Mouse (Mus musculus) ES-Bruce4 (cell line): ENCODE measurements around the gene Slc9a9. TPM values are rescaled to one million over a fixed set of nuclear protein-coding genes. Genes with fewer than 3 reads are reported as not detected.

Experiments used
- H3K27ac ChIP-seq: 2 replicates; pipeline ENCODE4 v1.5.1; 2012; ENCODE audit warnings: low read length, inconsistent platforms; ENCODE audit not compliant: insufficient read depth
- H3K27me3 ChIP-seq: 2 replicates; pipeline ENCODE4 v1.6.1; 2012; ENCODE audit warnings: mild to moderate bottlenecking, low read length, inconsistent platforms; ENCODE audit not compliant: control insufficient read depth, poor library complexity, insufficient read depth, severe bottlenecking
- H3K36me3 ChIP-seq: 2 replicates; pipeline ENCODE4 v1.6.1; 2012; ENCODE audit warnings: inconsistent platforms, mild to moderate bottlenecking, low read length, moderate library complexity; ENCODE audit not compliant: control insufficient read depth, poor library complexity, insufficient read depth, severe bottlenecking
- H3K4me1 ChIP-seq: one replicate; pipeline ENCODE4 v1.8.1; 2011; ENCODE audit warnings: low read length; ENCODE audit not compliant: control insufficient read depth, insufficient read depth
- H3K4me3 ChIP-seq: 2 replicates; pipeline ENCODE4 v1.5.1; 2011; ENCODE audit warnings: low read depth, mild to moderate bottlenecking, low read length
- H3K9ac ChIP-seq: 2 replicates; pipeline ENCODE4 v1.6.1; 2012; ENCODE audit warnings: low read depth, mild to moderate bottlenecking, inconsistent platforms; ENCODE audit not compliant: poor library complexity, severe bottlenecking
- H3K9me3 ChIP-seq: replicated peaks from 2 replicates; pipeline ENCODE4 v1.6.1; 2012; ENCODE audit warnings: mild to moderate bottlenecking, low read length, inconsistent platforms; ENCODE audit not compliant: control insufficient read depth, poor library complexity, insufficient read depth, severe bottlenecking
- CTCF ChIP-seq: IDR thresholded peaks from one replicate; pipeline ENCODE4 v1.8.1; 2011; ENCODE audit warnings: low read depth, low read length
- EP300 ChIP-seq: IDR thresholded peaks from 2 replicates; pipeline ENCODE4 v1.6.1; 2011; ENCODE audit warnings: low read depth, low read length; ENCODE audit not compliant: insufficient read depth
- POLR2A ChIP-seq: IDR thresholded peaks from one replicate; pipeline ENCODE4 v1.8.1; 2011; ENCODE audit warnings: low read length; ENCODE audit not compliant: insufficient read depth
- polyA plus RNA-seq: library from polyadenylated mRNA; stranded (reverse); fragments of >200 nt; gene quantifications from 2 replicates; pipeline ENCODE4 v1.2.4, GENCODE M21; 2011; ENCODE audit warnings: low read depth; ENCODE audit not compliant: missing spikeins, insufficient read depth, insufficient read length

Gene Slc9a9
- polyA plus RNA-seq, 1 experiment: not detected

DNA sequence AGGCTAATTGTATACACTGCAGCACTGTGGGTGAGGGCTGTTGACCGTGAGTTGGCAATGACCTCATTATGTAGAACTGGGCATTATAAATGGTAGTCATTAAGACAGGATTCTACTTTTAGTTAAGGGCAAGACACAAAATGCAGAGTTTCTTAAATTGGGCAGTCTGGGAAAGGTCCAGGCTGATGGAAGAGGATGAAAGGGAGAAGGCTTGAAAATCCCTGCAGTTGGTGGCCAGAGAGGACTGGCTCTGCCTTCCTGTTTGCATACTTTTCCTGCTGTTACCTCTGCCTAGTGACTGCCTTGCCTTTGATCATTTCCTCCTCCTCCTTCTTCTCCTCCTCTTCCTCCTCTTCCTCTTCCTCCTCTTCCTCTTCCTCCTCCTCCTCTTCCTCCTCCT is 73.6 kb downstream of the Slc9a9 start:
- no peak for TF ChIP-seq POLR2A
- TF ChIP-seq EP300: no peak
- TF ChIP-seq CTCF: no peak
- no peak overlapping the region for H3K4me3 ChIP-seq
- no peaks in the 10 kb centered on the region for H3K4me1 ChIP-seq
- no peak overlapping the region for H3K9ac ChIP-seq
- H3K27me3 ChIP-seq: no peaks in the 10 kb centered on the region; the same call in 1 of the 2 replicates
- H3K9me3 ChIP-seq: no peaks in the 10 kb centered on the region
- H3K36me3 ChIP-seq: no peaks in the 10 kb centered on the region
- H3K27ac ChIP-seq: no peak overlapping the region

DNA sequence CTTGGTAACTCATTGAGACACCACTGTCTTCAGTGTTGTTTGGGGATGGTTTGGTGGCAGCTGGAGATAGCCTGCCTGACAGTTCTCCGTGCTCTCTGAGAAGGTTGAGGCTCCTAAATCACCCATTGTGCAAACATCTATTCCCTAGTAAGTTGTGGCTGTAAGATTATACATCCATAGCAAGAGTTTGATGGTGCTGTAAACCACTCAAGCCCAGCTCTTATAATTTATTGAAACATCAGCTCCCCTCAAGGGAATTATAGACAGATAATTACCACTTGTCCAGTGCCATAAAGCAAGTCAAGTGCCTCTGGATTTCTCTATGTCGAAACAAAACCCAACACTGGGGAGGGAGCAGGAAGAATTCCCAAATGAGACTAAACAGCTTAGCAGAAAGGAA is 78.8 kb downstream of the Slc9a9 start:
- no peaks in the 10 kb centered on the region for H3K4me1 ChIP-seq
- no peak overlapping the region for H3K27ac ChIP-seq
- H3K9ac ChIP-seq: no peak overlapping the region
- no peak overlapping the region for H3K4me3 ChIP-seq
- TF ChIP-seq EP300 (no peak), CTCF (no peak), POLR2A (no peak)
- H3K9me3 ChIP-seq: no peaks in the 10 kb centered on the region
- no peaks in the 10 kb centered on the region for H3K27me3 ChIP-seq
- H3K36me3 ChIP-seq: no peaks in the 10 kb centered on the region

DNA sequence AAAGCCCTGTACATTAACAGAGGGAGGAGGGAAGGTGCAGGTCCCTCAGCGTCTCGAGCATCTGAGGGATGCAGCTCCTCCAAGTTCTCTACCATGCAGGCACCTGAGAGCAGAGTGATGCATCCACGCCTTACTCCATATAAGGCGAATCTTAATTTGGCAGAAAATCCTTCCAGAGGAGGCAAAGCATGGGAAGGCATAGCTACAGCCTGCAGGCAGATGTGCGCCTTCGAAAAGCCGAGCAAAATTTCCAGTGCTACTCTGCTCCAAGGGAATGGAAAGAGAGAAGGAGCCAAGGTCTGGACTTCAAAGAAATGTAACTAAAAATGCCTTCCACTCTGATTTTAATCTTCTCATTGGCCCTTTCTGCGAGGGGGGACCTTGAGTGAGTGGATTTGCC is 80.5 kb downstream of the Slc9a9 start:
- Histone ChIP-seq H3K9ac (no peak overlapping the region), H3K27ac (no peak overlapping the region), H3K27me3 (no peaks in the 10 kb centered on the region), H3K9me3 (no peaks in the 10 kb centered on the region), H3K4me3 (no peak overlapping the region), H3K36me3 (no peaks in the 10 kb centered on the region), H3K4me1 (no peaks in the 10 kb centered on the region)
- TF ChIP-seq CTCF: no peak
- no peak for TF ChIP-seq EP300
- no peak for TF ChIP-seq POLR2A

DNA sequence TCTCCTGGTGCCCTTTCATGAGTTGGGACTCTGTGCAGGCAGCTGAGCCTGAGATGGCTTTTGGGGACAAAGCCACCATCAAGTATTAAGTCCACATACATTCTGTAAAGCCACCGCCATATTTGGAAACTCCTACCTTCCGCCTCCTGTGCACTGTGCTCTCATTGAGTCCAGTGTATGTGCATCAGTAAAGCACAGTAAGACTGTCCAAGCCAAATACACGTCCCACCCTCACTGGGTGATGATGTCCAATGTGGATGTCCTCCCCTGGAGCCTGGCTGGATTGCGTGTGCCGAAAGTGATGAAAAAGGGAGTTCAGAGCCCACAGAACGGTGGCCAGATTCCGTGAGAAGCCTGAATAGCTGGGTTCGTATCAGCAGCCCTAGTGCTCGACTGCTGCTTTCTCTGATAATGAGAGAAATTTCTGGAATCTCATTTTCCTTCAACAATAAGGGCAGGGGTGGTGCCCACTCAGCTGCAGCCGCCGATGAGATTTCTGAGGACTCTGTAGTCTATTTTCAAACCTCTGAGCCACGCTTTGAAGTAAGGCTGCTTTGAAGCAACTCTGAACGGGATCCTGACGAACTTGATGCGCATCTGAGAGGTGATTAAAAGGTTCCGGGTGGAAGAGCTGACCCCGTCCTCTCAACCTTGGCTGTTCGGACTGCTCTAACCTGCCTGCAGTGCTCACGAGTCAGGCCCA is 81.4 kb downstream of the Slc9a9 start:
- no peak for TF ChIP-seq CTCF
- no peak for TF ChIP-seq EP300
- TF ChIP-seq POLR2A: no peak
- H3K4me3 ChIP-seq: no peak overlapping the region
- H3K4me1 ChIP-seq: no peaks in the 10 kb centered on the region
- no peaks in the 10 kb centered on the region for H3K9me3 ChIP-seq
- H3K27ac ChIP-seq: no peak overlapping the region
- no peaks in the 10 kb centered on the region for H3K27me3 ChIP-seq
- H3K9ac ChIP-seq: no peak overlapping the region
- no peaks in the 10 kb centered on the region for H3K36me3 ChIP-seq

DNA sequence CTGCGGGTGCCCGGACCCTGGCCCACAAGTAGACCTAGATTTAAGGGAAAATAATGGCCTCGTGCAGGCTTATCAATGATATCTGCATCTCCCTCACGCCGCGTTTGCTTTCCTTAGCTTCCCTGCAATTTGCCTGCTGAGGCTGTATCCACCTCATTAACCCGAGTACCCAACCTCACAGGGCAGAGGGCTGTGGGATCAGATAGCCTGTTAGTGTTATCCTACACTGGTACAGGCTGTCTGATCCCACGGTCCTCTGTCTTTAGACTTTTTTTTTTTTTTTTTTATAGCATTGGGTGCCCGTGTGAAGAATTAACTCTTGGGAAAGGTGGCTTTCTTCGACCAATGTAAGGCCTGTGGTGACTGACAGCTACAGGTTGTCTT is 81.9 kb downstream of the Slc9a9 start:
- no peak for TF ChIP-seq POLR2A
- no peak for TF ChIP-seq EP300
- no peak for TF ChIP-seq CTCF
- Histone ChIP-seq H3K9ac (no peak overlapping the region), H3K27ac (no peak overlapping the region), H3K36me3 (no peaks in the 10 kb centered on the region), H3K4me1 (no peaks in the 10 kb centered on the region), H3K9me3 (no peaks in the 10 kb centered on the region), H3K4me3 (no peak overlapping the region), H3K27me3 (no peaks in the 10 kb centered on the region)

DNA sequence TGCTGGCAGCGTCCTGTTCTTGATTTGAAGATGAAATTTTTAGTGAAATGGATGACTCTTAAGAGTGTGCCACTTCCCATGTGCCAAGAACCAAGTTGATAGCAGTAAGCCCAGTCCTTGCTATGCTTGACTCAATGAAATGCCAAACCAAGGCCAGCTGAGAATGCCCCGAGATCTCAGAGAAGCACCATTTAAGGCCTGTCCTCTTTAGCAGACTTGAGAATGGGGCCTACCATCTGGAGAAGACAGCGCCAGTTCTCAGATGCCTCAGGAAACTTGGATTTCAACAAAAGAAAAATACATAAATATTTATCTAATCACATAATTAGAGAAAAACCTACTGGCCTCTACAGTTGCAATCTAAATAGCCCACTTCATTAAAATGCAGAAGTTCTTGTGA is 82.4 kb downstream of the Slc9a9 start:
- no peak overlapping the region for H3K27ac ChIP-seq
- H3K9me3 ChIP-seq: no peaks in the 10 kb centered on the region
- no peak overlapping the region for H3K4me3 ChIP-seq
- H3K9ac ChIP-seq: no peak overlapping the region
- TF ChIP-seq EP300: no peak
- TF ChIP-seq CTCF: no peak
- TF ChIP-seq POLR2A: no peak
- no peaks in the 10 kb centered on the region for H3K36me3 ChIP-seq
- no peaks in the 10 kb centered on the region for H3K4me1 ChIP-seq
- H3K27me3 ChIP-seq: no peaks in the 10 kb centered on the region

DNA sequence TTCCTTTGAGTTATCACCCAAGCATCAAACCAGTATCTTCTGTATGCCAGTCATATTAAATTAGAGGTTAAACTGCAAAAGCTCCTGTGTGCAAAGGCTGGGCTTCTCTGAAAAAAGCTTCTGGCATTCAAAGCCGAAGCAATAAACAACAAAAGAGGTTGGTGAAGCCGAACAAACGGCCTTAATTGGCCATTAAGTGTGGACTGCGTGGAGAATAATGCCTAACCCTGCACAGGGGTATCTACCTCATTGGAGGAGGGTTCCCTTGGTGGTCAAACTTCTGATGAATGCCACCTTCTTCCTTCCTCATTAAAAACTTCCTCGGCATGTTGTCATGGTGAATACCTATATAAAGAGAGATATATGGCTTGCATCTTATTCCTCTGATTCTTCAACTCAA is 90.2 kb downstream of the Slc9a9 start:
- no peaks in the 10 kb centered on the region for H3K4me1 ChIP-seq
- no peaks in the 10 kb centered on the region for H3K9me3 ChIP-seq
- no peak overlapping the region for H3K27ac ChIP-seq
- no peak overlapping the region for H3K9ac ChIP-seq
- no peak overlapping the region for H3K4me3 ChIP-seq
- H3K27me3 ChIP-seq: no peaks in the 10 kb centered on the region
- TF ChIP-seq EP300 (no peak), CTCF (no peak), POLR2A (no peak)
- no peaks in the 10 kb centered on the region for H3K36me3 ChIP-seq
